Mouse (Mus musculus) heart, embryonic 10.5 days (tissue): ENCODE data around the gene Egfl8. TPM values are rescaled to one million over a fixed set of nuclear protein-coding genes. Genes with fewer than 3 reads are reported as not detected.

ENCODE experiments used
- DNase-seq: peaks from one replicate; pipeline ENCODE4 v3.0.0-alpha.2; 2017; ENCODE audit warnings: low spot score
- H3K27ac ChIP-seq: fragments of 300-500 bp; sonication (generic); 2 replicates; pipeline ENCODE4 v1.5.1; 2016; ENCODE audit warnings: mild to moderate bottlenecking
- H3K27me3 ChIP-seq: fragments of 300-500 bp; sonication (generic); 2 replicates; pipeline ENCODE4 v1.6.1; 2016; ENCODE audit warnings: mild to moderate bottlenecking; ENCODE audit not compliant: poor library complexity, insufficient read depth, severe bottlenecking
- H3K36me3 ChIP-seq: fragments of 300-500 bp; sonication (generic); 2 replicates; pipeline ENCODE4 v1.6.1; 2016; ENCODE audit warnings: mild to moderate bottlenecking, moderate library complexity
- H3K4me1 ChIP-seq: fragments of 300-500 bp; sonication (generic); 2 replicates; pipeline ENCODE4 v1.6.1; 2016; ENCODE audit warnings: mild to moderate bottlenecking
- H3K4me3 ChIP-seq: fragments of 300-500 bp; sonication (generic); 2 replicates; pipeline ENCODE4 v1.5.1; 2016; ENCODE audit warnings: mild to moderate bottlenecking, moderate library complexity
- H3K9me3 ChIP-seq: fragments of 300-500 bp; sonication (generic); 2 replicates; pipeline ENCODE4 v1.6.1; 2016; ENCODE audit warnings: mild to moderate bottlenecking, moderate library complexity
- WGBS: fragments of 180-500 bp; shearing (Covaris S2); methylation state at CpG from one replicate; pipeline ENCODE4 v1.1.7; 2016; 5-methylcytosine and 5-hydroxymethylcytosine counted together
- polyA plus RNA-seq: library from polyadenylated mRNA; unstranded; fragments of >200 nt; fragmentation: Nextera tagmentation; extraction: Ambion mirVana; gene quantifications from 2 replicates; pipeline ENCODE4 v1.2.1, GENCODE M21; 2016

Egfl8 gene
- polyA plus RNA-seq, 1 experiment from 2014 or later, result 1.7 TPM

DNA sequence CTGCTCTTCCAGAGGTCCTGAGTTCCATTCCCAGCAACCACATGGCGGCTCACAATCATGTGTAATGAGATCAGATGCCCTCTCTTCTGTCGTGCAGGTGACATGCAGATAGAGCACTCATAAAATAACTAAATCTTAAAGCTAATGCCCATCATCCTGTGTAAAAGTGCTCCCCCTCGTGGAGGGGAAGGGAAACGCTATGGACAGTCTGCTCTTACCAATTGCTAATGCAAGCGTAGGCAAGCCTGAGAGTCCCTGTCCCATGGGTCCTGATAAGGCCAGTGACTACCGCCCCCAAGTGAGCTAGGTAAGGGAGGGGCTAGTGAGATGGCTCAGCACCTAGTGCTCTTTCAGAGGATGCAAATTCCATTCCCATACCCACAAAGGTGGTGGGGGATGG lies 3.2 kb upstream of the Egfl8 start:
- H3K9me3 ChIP-seq, result no peaks in the 10 kb centered on the region
- DNase-seq, result no peak
- WGBS, result 14% methylated on average over 6 of the region's 6 CpGs

DNA sequence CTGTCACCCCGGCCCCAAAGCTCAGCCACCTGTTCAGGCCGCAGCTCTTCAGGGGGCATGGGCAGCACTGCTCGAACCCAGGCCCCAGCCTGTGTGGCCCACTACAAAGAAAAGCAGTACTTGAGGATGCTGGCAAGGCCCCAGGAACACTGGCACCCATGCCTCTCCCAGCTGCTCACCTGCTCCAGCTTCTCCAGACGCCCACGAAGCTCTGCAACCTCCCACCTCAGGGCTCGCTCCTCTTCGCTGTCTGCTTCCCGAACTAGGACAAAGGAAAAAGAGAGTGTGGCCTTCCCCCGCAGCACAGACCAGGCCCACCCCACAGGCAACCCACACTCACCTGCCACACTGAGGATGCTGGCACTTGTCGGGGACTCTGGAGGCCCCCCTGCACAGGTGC lies 1.9 kb downstream of the Egfl8 start:
- WGBS, result 85% methylated on average over 10 of the region's 10 CpGs
- peaks cover 76% of the 10 kb centered on the region for H3K36me3 ChIP-seq
- no peak overlapping the region for H3K4me3 ChIP-seq

More for the DNA sequence above, 3.2 kb upstream of the Egfl8 start:
- Histone ChIP-seq H3K27ac (no peak overlapping the region), H3K27me3 (no peaks in the 10 kb centered on the region), H3K4me1 (peaks cover 9% of the 10 kb centered on the region; the same call in 1 of the 2 replicates), H3K36me3 (peaks cover 72% of the 10 kb centered on the region), H3K4me3 (no peak overlapping the region)

DNA sequence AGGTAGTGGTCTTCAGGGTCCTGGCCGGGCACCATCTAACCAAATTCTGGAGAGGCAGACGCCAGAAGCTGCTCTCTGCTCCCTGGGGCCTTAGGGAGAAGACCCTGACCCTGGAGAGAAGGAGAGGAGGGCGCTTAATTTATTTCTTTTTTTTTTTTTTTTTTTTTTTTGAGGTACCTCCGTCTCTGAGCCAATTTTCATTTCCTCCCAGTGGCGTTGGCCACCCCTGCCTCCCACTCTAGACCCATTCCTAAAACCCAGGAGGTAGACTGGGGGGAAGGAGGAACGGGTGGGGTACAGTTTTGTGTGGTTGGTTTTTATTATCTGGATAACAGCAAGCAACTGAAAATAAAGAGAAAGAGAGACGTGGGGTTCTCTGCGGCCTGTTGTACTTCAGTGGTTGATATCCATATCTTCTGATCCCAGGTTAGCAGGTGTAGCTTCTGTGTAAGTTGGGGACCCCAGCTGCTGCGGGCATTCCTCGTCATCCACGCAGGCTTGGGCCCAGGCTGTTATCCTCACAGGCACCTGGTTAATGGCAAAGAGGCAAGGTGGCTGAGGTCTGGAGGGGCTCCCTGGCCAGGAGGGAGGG lies 2.6 kb downstream of the Egfl8 start:
- H3K36me3 ChIP-seq, result peaks cover 74% of the 10 kb centered on the region
- WGBS, result 87% methylated on average over 11 of the region's 11 CpGs

More for the DNA sequence above, 1.9 kb downstream of the Egfl8 start:
- H3K4me1 ChIP-seq, result peaks cover 10% of the 10 kb centered on the region
- DNase-seq, result no peak
- H3K27ac ChIP-seq, result no peak overlapping the region
- H3K9me3 ChIP-seq, result no peaks in the 10 kb centered on the region
- no peaks in the 10 kb centered on the region for H3K27me3 ChIP-seq

DNA sequence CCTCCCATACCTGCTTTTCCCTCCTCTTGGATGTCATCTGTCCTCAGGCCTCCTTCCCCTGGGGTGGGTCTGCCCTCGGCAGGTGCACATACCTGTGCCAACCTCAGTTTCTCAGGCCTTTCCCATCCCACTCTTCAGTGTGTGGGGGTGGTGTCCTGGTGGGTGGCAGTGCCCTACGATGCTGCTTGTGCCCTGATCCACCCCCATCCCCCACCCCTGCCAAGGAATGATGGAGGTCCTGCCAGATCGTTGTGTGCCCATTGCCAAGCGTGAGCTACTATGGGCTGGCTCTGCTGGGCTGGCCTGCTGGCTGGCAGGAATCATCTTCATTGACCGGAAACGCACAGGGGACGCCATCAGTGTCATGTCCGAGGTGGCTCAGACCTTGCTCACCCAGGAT lies 4.7 kb downstream of the Egfl8 start:
- peaks cover 27% of the 10 kb centered on the region for H3K4me1 ChIP-seq
- peaks cover 64% of the 10 kb centered on the region for H3K36me3 ChIP-seq
- no peak for DNase-seq
- 95% methylated on average over 8 of the region's 8 CpGs for WGBS
- no peak overlapping the region for H3K27ac ChIP-seq
- H3K4me3 ChIP-seq, result no peak overlapping the region
- no peaks in the 10 kb centered on the region for H3K27me3 ChIP-seq
- H3K9me3 ChIP-seq, result no peaks in the 10 kb centered on the region

More for the DNA sequence above, 2.6 kb downstream of the Egfl8 start:
- Histone ChIP-seq H3K9me3 (no peaks in the 10 kb centered on the region), H3K27ac (no peak overlapping the region), H3K4me3 (no peak overlapping the region), H3K27me3 (no peaks in the 10 kb centered on the region), H3K4me1 (peaks cover 17% of the 10 kb centered on the region)
- no peak for DNase-seq

DNA sequence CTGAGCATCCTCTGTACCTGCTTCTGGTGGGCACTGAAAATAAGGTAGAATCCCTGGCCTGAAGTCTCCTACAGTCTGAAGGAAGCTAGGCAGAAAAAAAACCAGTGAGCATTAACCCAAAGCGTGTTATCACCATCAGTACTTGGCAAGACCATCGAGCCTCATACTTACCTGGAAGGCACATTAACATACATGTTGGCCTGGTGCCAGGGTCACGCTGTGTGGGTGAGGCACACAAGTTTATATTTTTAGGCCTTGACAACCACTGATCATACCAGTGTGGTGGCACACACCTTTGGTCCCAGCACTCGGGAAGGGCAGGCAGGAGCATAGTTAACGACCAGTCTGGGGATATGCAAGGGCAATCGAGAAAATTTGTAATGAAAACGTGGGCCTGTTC lies 7.8 kb downstream of the Egfl8 start:
- no peak overlapping the region for H3K4me3 ChIP-seq
- no peak overlapping the region for H3K27ac ChIP-seq
- H3K4me1 ChIP-seq, result peaks cover 38% of the 10 kb centered on the region
- H3K36me3 ChIP-seq, result peaks cover 35% of the 10 kb centered on the region
- WGBS, result 85% methylated on average over 7 of the region's 7 CpGs
- no peaks in the 10 kb centered on the region for H3K9me3 ChIP-seq
- H3K27me3 ChIP-seq, result no peaks in the 10 kb centered on the region
- DNase-seq, result no peak

DNA sequence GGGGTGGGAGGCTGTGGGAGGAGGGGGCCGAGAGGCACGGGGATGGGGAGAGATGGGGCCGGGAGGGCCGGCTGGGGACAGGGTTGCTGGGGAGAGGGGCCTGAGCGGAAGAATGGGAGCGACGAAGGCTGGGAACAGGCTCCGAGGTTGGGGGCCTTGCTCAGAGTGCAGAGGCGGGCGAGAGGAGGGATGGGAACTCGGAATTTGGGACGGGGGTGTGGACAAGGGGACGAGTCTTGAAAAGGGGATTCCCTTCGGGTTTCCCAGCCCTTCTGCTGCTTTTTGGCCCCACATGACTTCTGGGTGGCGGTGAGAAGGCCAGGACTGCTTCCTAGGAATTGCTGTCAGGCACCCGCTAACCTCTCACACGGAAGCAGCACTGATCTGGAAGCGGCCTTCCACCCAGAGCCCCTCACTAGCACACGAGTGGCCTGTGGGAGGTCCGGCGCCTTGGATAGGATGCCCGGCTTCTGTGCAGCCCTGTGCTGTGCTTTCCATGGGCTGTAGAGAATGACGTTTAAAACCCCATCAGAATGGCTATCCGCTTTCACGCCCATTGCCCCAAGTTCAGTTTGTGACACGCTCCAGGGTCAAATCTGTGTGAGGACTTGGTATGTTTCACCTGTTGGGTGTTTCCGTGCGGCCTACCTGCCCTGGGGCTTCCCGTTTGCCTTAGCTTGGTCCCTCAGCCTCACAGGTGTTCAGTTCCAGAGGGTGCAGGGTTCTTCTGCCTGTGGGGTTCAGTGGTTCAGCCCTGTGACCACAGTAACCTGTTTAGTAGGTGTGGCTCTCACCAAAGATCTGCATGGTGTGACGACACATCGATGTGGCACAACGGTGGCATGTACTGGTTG lies 9.4 kb downstream of the Egfl8 start:
- 17% methylated on average over 32 of the region's 32 CpGs for WGBS
- H3K9me3 ChIP-seq, result no peaks in the 10 kb centered on the region
- H3K4me1 ChIP-seq, result peaks cover 49% of the 10 kb centered on the region
- H3K27me3 ChIP-seq, result no peaks in the 10 kb centered on the region
- H3K27ac ChIP-seq, result peak overlapping the region; percentile 96
- peak overlapping the region; percentile 85 for H3K4me3 ChIP-seq
- peaks cover 24% of the 10 kb centered on the region for H3K36me3 ChIP-seq
- no peak for DNase-seq

DNA sequence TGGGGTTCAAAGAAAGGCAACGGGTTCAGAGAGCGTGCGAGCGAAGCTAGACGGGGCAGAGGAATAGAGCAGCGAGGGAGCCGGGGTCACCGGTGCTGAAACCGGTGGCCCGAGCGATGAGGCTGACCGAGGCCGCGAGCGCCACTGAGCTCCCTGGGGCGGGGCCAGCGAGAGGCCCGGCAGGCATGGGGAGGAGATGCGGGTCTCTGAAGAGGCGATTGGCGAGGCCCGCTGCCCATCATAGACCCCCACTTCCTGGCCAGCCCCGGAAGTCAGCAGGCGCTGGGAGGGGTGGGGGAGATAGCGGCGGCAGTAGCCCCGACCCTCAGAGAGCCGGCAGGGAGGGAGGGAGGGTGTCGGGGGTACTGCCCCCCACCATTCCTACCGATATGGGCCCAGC lies 10.2 kb downstream of the Egfl8 start:
- Histone ChIP-seq H3K4me3 (peak overlapping the region; percentile 85), H3K27me3 (no peaks in the 10 kb centered on the region), H3K9me3 (no peaks in the 10 kb centered on the region), H3K36me3 (peaks cover 22% of the 10 kb centered on the region), H3K4me1 (peaks cover 51% of the 10 kb centered on the region), H3K27ac (peak overlapping the region; percentile 96)
- WGBS, result under 1% methylated on average over 26 of the region's 30 CpGs
- DNase-seq, result peak; percentile 97

DNA sequence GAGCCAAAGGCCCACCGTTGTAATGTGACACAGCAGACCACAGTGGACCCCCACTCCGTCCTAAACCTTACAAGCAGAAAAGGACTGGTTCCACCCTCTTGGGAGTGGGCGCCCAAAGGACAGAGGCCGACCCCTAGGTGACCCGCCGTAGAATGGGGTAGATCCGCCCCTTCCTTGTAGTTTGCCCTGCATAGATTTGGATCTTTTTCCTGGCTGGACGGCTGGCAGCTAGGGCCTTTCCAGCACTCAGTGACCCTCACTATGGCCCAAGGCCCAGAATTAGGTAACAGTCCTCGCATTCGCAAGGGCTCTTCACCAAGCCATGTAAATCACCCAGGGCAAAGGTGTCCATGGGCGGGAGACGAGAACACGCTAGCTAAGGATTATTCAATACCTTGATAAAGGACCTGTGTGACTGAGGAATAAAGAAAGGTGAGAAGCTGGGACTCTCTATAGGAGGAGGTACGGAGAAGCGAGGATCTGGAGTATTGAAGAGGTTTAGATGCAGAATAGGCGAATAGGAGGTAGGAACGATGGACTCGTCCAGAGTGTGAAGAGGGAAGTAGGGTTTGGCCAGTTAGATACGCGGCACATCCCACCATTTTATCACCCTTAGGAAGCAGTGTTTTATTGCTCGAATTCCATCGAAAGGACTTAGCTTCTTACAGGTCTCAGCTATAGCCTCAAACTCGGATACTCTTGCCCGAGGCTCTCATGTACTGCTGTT lies 11.1 kb downstream of the Egfl8 start:
- H3K36me3 ChIP-seq, result peaks cover 24% of the 10 kb centered on the region
- WGBS, result 20% methylated on average over 24 of the region's 24 CpGs
- no peaks in the 10 kb centered on the region for H3K27me3 ChIP-seq
- H3K27ac ChIP-seq, result peak overlapping the region; percentile 96
- DNase-seq, result no peak
- peaks cover 56% of the 10 kb centered on the region for H3K4me1 ChIP-seq
- peak overlapping the region; percentile 85 for H3K4me3 ChIP-seq
- no peaks in the 10 kb centered on the region for H3K9me3 ChIP-seq

DNA sequence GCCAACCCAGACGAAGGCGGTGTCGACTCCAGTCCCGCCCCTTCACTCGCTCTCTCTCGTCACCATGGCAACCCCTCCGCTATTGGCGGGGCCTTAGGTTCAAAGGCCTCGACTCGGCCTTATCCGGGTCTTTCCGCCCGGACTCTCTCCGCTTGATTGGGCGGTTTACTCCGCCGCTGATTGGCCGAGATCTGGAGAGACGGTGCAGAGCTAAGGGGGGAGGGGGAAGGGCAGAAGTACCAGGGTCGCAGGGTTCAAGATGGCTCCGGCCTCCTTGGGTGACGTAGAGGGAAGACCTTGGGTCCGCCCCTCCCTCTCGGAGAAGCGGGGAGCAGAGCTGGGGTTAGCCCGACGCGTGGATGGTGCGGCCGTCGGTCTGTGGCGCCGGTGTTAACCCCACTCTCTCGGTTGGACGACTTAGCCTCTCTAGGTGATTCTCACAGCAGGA lies 11.7 kb downstream of the Egfl8 start, which contains the start of gene Agpat1:
TSS of gene Agpat1 (plus strand) at position 202 of the 448 bp plus-strand sequence.
- Histone ChIP-seq H3K27ac (peak within 1 kb of the TSS; percentile 96), H3K36me3 (peaks cover 25% of the 10 kb centered on the region), H3K9me3 (no peaks in the 10 kb centered on the region), H3K4me3 (peak within 1 kb of the TSS; percentile 85), H3K4me1 (peaks cover 62% of the 10 kb centered on the region), H3K27me3 (no peaks in the 10 kb centered on the region)
- no peak for DNase-seq
- 0% methylated on average over 35 of the region's 35 CpGs for WGBS

DNA sequence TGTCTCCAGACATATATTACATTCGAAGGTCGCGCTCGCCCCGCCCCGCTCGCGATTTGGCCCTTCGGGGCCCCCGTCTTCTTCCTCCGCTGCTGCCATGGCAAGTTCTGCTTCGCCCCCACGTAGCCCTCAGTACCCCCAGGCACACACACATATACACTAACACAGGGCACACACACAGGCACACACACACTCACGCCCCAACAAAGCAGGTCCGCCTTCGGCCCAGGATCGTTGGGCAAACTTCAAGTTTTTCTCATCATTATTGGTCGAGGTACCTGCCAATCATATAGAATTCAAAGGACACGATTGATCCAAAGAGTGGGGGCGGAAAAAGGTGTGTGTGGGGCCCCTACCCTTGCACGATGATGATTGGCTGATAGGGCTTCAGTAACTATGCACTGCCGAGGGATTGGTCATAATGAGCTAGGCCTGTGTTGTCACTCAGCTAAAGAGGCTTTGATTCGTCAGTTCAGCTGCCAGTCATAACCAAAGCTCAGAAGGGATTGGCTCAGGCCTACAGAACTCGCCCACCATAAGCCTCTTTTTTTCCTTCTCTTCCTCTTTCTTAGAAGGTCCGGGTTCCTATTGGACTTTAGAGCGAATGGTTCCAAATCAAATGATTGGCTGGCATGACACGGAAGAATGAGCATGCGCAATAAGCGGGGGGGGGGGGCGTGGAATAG lies 12.3 kb downstream of the Egfl8 start, which contains the start of gene Rnf5:
TSS of gene Rnf5 (minus strand) at position 316 of the 686 bp plus-strand sequence.
- H3K27me3 ChIP-seq, result no peaks in the 10 kb centered on the region
- H3K4me3 ChIP-seq, result peak within 1 kb of the TSS; percentile 85
- WGBS, result under 1% methylated on average over 30 of the region's 30 CpGs
- peaks cover 25% of the 10 kb centered on the region for H3K36me3 ChIP-seq
- H3K4me1 ChIP-seq, result peaks cover 63% of the 10 kb centered on the region
- DNase-seq, result peak; percentile 100
- H3K9me3 ChIP-seq, result no peaks in the 10 kb centered on the region
- H3K27ac ChIP-seq, result peak within 1 kb of the TSS; percentile 96

DNA sequence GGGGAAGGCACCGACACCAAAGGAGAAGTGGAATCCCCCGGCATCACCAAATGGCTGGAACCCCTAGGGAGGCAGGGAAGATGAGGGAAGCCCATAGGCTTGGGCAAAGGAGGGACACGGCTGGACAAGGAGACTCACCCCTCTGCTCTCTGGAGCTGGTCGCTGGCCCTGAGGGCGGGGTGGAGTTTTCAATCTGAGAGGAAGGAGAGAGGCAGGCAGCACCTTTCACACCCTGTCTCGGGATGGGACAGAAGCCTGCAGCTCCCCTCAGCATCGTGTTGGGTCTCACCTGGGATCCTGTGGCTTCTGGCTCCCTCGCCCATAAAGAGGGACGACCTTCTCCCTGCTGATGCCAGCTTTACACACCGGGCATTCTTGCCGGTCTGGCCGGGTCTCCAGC lies 14.0 kb downstream of the Egfl8 start:
- no peak overlapping the region for H3K4me3 ChIP-seq
- H3K4me1 ChIP-seq, result peaks cover 62% of the 10 kb centered on the region
- 83% methylated on average over 12 of the region's 12 CpGs for WGBS

DNA sequence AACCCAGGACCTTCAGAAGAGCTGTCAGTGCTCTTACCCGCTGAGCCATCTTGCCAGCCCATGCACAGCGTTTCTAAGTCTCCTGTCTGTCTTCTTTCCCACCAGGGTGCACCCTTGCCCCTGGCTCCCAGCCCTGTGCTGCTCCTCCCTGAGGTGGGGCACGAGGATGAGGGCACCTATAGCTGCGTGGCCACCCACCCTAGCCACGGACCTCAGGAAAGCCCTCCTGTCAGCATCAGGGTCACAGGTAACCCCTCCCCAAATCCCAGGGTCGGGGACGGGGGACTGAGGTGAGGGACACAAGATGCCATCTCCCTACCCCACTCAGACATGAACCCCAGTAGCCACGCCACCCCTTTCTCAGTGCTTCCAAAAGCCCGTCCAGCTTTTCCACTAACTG lies 15.9 kb downstream of the Egfl8 start:
- WGBS, result 79% methylated on average over 9 of the region's 9 CpGs

More for the DNA sequence above, 14.0 kb downstream of the Egfl8 start:
- Histone ChIP-seq H3K27ac (no peak overlapping the region), H3K27me3 (no peaks in the 10 kb centered on the region), H3K36me3 (peaks cover 21% of the 10 kb centered on the region), H3K9me3 (no peaks in the 10 kb centered on the region)
- DNase-seq, result no peak

More for the DNA sequence above, 15.9 kb downstream of the Egfl8 start:
- no peaks in the 10 kb centered on the region for H3K9me3 ChIP-seq
- H3K4me1 ChIP-seq, result peaks cover 66% of the 10 kb centered on the region
- H3K36me3 ChIP-seq, result peaks cover 35% of the 10 kb centered on the region
- H3K27ac ChIP-seq, result no peak overlapping the region
- DNase-seq, result no peak
- no peak overlapping the region for H3K4me3 ChIP-seq
- H3K27me3 ChIP-seq, result no peaks in the 10 kb centered on the region
